Comparison of ENCODE assay signal across 23 mouse cellular contexts in the genomic region with DNA sequence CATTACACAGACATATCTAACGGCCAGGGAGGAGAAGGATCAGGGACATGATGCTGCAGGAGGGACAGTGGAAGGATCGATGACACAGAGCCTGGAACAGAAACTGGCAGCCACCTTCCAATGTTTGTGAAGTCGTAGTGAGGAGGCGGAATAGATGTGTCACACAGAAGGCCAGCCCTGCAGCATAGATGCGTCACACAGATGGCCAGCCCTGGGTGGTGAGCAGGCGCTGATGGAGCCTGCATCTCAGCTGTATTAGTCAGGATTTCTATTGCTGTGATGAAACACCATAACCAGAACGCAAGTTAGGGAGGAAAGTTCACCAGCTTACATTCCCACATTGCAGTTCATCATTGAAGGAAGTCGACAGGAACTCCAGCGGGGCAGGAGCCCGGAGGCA. TPM values are rescaled to one million over a fixed set of nuclear protein-coding genes. Genes with fewer than 3 reads are reported as not detected.
A peak's percentile ranks its signal among the peaks of the same experiment; 100 is the strongest.
DNase-seq lines count a peak whose midpoint lies in the region; ATAC-seq lines count a peak whose summit lies in the region.
"Had no signal": no experiment of that assay in that cellular context is flagged by ENCODE, and none has a peak within 500 bp of the region (broad histone marks: within the 10 kb centered on the region; RNA-seq: fewer than 3 reads in every experiment).

No protein-coding gene starts in this region.

- no peaks in the 10 kb centered on the region for H3K9me3 ChIP-seq in megakaryocyte, embryonic 14.5 days
- H3K9me3 ChIP-seq: G1E; neural tube, embryonic 12.5 days had no signal

- intact Hi-C loops in left cerebral cortex, postnatal 10 days (cut with DNase I): loop anchor here (5.0 kb wide), 1 partner anchor 104 kb away; no protein-coding TSS in a partner anchor

- H3K36me3 ChIP-seq in megakaryocyte, embryonic 14.5 days (replicated peaks; ENCODE audit: low read length): no peaks in the 10 kb centered on the region
- H3K36me3 ChIP-seq: G1E; neural tube, embryonic 12.5 days had no signal

- peaks cover 72% of the 10 kb centered on the region for H3K4me1 ChIP-seq in megakaryocyte, embryonic 14.5 days
- H3K4me1 ChIP-seq: neural tube, embryonic 12.5 days had no signal

- no peaks in the 10 kb centered on the region for H3K27me3 ChIP-seq in megakaryocyte, embryonic 14.5 days (replicated peaks)
- H3K27me3 ChIP-seq: neural tube, embryonic 12.5 days had no signal

- no peak for ATAC-seq in CD4-positive, CD25-positive, alpha-beta regulatory T cell, adult 4 months
- ATAC-seq: forebrain, postnatal 0 days had no signal

- peak; percentile 32 for DNase-seq in CD4-positive, CD25-positive, alpha-beta regulatory T cell, adult 2 months (ENCODE audit: low read depth, low spot score)
- peak; percentile 18 to 24 for DNase-seq in left cerebral cortex, adult 18-20 months (ENCODE audit: low spot score in 2 of 2)
- DNase-seq in left cerebral cortex, postnatal 10 days (ENCODE audit: extremely low spot score in 1 of 2, low spot score in 2 of 2): no peak
- peak; percentile 20 for DNase-seq in adrenal gland, postnatal 25 days
- no peak for DNase-seq in urinary bladder, adult 2 months (ENCODE audit: low spot score)
- DNase-seq in B cell, adult 2 months: no peak
- DNase-seq: cerebellum, adult 9-10 months; embryo, embryonic 11 days; forebrain, postnatal 0 days; gastrocnemius, postnatal 10 days; heart, postnatal 36 days; kidney, postnatal 10 days; liver; lung, adult 2 months; spleen, adult 18-20 months; thymus, postnatal 36 days had no signal

- peak overlapping the region; percentile 62 for H3K4me3 ChIP-seq in megakaryocyte, embryonic 14.5 days (replicated peaks)
- H3K4me3 ChIP-seq: neural tube, embryonic 12.5 days had no signal

RNA-seq across cellular contexts. Expression of a gene that starts 24.2 kb away (rescaled TPM):
- 1,000 to 10,000 TPM; 2,618 to 2,837 TPM for polyA plus RNA-seq in CD4-positive, CD25-positive, alpha-beta regulatory T cell, adult 4 months (2017; shearing (Covaris generic))
- 10 to 100 TPM; 10.9 to 13.3 TPM for total RNA-seq in left cerebral cortex, adult 18-20 months (2021)
- 10 to 100 TPM; 24.0 to 30.7 TPM for total RNA-seq in left cerebral cortex, postnatal 10 days (2021)
- 15.7 and 21.7 TPM in 2 replicates for total RNA-seq in adrenal gland, postnatal 25 days (2021)
- 310 and 435 TPM in 2 replicates for polyA plus RNA-seq in megakaryocyte, embryonic 14.5 days (2012; ENCODE audit: insufficient read depth, low replicate concordance)
- polyA plus RNA-seq in urinary bladder, adult 2 months (2012; rRNA removed): 141 and 144 TPM in 2 replicates

RNA-seq across cellular contexts. Expression of a gene that starts 42.3 kb away (rescaled TPM):
- polyA plus RNA-seq in CD4-positive, CD25-positive, alpha-beta regulatory T cell, adult 4 months (2017; shearing (Covaris generic)): under 1 TPM; 0.05 to 0.10 TPM
- 1 to 10 TPM in 1 of 2 experiments, under 1 TPM in 1; 0.82 to 1.1 TPM for total RNA-seq in left cerebral cortex, adult 18-20 months (2021)
- total RNA-seq in left cerebral cortex, postnatal 10 days (2021): 1 to 10 TPM in 1 of 2 experiments, under 1 TPM in 1; 0.18 to 1.2 TPM
- total RNA-seq in adrenal gland, postnatal 25 days (2021): 0.39 TPM in 1 of 2 replicates, not detected in the other
- 0.06 TPM in 1 of 2 replicates, not detected in the other for polyA plus RNA-seq in megakaryocyte, embryonic 14.5 days (2012; ENCODE audit: insufficient read depth, low replicate concordance)
- 0.72 and 1.1 TPM in 2 replicates for polyA plus RNA-seq in urinary bladder, adult 2 months (2012; rRNA removed)
- total RNA-seq: gastrocnemius, postnatal 10 days; heart, postnatal 36 days had no signal
- polyA plus RNA-seq: G1E; neural tube, embryonic 12.5 days; stomach, embryonic 16.5 days had no signal

RNA-seq across cellular contexts. Expression of a gene that starts 43.9 kb away (rescaled TPM):
- polyA plus RNA-seq in CD4-positive, CD25-positive, alpha-beta regulatory T cell, adult 4 months (2017; shearing (Covaris generic)): 1 to 10 TPM; 2.9 to 3.1 TPM
- not detected for total RNA-seq in left cerebral cortex, adult 18-20 months (2021)
- under 1 TPM in 1 of 2 experiments, not detected in 1; 0.69 TPM for total RNA-seq in left cerebral cortex, postnatal 10 days (2021)
- not detected in 2 replicates for total RNA-seq in adrenal gland, postnatal 25 days (2021)
- not detected in 2 replicates for polyA plus RNA-seq in megakaryocyte, embryonic 14.5 days (2012; ENCODE audit: insufficient read depth, low replicate concordance)
- polyA plus RNA-seq in urinary bladder, adult 2 months (2012; rRNA removed): 0.25 TPM in 2 replicates
- total RNA-seq: heart, postnatal 36 days; left cerebral cortex, postnatal 25 days; midbrain, postnatal 0 days had no signal
- polyA plus RNA-seq: G1E; midbrain, postnatal 0 days; neural tube, embryonic 12.5 days had no signal

Comparison
In these comparisons a context has a peak if more than half of its experiments do, and no peak if none do; other contexts are left out.
1. DNase-seq: peak in CD4-positive, CD25-positive, alpha-beta regulatory T cell, adult 2 months (single experiment), left cerebral cortex, adult 18-20 months (2 of 2) and adrenal gland, postnatal 25 days (single experiment); none in left cerebral cortex, postnatal 10 days (0 of 2), urinary bladder, adult 2 months (single experiment) and B cell, adult 2 months (0 of 2).